Mouse (Mus musculus) frontal cortex, postnatal 25 days (tissue): ENCODE results near the gene Scand1.

Experiments used
- DNase-seq, 2 experiments: peaks; one replicate each; pipeline ENCODE4 v3.0.0; 2022; ENCODE audit warnings: low spot score in 2 of 2

Scand1 gene

DNA sequence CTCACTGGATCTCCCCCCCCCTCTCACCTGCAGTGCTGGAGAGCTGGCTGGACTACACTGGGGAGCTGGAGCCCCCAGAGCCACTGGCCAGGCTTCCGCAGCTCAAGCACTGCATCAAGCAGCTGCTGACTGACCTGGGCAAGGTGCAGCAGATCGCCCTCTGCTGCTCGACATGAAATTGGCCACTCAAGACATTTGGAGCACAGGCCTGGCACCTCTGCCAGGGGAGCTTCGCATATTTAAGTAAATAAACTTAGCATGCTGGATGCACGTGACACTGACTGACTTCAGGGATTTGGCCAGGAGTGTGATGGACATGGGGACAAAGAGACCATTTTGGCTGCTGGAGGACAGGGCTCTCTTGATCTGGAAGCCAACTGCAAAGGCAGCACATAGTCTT is 5.2 kb downstream of the Scand1 start:
- no peak for DNase-seq

DNA sequence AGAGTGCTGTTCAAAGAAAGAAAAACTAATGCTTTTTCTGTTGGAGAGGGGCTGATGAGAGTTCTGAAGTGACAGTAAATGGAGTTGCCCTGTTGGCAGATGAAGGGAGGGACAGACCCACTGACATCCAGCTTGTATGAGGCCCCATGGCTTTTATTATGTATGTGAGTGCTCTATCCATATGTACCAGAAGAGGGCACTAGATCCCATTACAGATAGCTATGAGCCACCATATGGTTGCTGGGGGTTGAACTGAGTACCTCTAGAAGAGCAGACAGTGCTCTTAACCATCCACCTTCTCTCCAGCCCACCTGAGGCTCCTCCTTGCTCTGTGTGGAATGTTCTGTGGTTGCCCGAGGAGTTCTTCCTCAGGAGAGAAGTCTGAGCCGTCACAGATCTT is 6.7 kb downstream of the Scand1 start:
- no peak for DNase-seq

DNA sequence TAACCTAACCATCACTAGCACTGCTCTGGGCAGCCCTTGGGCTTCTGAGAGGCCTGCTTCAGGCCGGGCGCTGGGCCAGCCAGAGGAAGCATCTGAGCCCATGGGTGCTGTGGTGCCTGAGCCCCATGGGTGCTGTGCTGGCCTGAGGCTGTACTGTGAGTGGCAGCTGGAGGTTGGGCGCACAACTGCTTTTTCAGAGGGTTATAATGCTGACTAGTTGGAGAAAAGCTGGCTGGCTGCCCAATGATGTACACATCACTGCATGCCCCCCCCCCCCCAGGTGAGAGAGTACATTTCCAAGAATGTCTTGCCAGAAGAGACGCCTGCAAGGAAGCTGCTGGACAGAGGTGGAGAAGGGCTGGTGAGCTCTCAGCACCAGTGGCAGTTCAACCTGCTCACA is 8.2 kb downstream of the Scand1 start:
- no peak for DNase-seq

DNA sequence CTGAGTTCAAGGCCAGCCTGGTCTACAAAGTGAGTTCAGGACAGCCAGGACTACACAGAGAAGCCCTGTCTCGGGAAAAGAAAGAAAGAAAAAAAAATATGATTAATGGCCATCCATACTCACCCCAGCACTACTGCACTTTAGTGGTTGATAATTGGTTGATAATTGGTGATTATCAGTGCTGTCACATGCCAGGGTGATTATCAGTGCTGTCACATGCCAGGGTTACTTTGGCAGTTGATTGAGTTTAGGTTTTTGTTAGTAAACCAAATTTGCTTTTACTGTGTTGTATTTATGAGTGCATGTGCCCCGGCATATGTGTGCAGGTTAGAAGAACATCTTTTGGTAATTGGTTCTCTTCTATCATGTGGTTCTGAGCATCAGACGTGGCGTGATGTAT is 10.4 kb downstream of the Scand1 start:
- no peak for DNase-seq

DNA sequence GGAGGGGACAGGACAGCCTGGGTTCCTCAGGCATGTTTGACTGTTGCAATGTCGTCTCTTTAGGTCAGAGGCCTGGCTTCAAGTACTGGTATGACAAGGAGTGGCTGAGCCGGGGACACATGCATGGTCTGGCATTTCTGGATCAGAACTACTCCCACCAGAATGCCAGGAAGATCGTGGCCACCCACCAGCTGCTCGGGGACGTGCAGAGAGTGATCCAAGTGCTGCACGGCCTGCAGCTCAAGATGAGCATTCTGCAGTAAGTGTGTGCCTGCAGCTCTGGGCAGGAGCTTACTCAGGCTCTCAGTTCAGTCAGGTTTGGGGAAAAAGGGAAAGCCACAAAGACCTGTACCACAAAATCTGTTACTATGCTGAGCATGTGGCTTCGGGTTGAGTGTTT is 14.0 kb downstream of the Scand1 start:
- DNase-seq = no peak

DNA sequence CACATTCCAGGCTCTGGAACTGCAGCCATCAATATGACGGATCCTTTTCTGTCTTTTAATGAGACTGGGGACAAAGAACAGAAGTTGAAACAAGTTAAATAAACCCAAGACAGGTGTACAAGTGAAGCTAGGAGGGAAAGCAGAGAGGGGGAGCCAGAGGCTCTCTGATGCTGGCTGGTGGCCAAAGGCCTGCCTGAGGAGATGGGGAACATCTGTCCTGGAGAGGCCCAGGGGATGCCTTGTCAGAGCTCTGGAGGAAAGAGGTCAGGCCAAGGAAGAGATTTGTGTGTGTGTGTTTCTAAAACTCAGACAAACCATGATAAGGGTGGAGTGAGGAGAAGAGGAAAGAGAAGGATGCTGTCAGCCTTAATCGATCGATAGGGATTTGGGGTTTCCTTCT is 14.9 kb downstream of the Scand1 start:
- no peak for DNase-seq

DNA sequence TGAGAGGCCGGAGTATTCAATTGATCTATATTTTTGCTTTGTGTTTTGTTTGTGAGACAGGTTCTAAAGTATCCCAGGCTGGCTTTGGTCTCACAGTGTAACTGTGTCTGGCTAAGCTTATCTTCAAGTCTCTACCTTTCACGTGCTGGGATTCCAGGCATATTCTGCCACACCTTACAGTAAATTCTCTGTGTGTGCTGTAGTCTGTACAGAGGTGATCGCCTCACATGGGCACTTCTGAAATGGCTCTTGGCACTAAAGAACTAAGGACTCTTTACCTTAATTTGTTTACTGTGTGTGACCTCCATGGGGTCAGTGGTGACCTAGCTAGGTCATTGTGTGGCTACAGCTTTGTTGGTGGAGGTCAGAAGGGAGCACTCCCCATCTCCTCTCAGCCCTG is 16.3 kb downstream of the Scand1 start:
- DNase-seq = no peak

DNA sequence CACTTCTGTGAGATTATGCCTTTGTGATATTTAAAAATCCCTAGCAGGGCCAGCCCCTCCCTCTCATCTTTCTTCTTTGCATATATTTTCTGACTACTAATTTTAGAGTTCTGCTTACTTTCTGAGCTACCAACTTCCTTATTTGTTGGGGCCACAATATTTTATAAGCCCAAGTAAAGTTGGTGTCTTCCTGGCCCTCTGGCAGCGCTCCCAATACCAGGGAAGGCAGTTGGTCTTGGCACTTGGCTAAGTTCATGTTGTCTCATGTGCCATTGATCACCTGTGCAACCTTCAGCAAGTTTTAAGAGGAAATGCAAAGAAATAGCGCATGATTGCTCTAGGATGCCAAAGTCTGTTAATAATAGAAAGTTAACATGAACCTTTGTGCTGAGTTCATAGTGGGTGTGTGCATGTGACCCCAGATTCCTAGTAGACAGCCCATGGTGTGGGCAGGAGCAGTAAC is 16.9 kb downstream of the Scand1 start:
- no peak for DNase-seq

DNA sequence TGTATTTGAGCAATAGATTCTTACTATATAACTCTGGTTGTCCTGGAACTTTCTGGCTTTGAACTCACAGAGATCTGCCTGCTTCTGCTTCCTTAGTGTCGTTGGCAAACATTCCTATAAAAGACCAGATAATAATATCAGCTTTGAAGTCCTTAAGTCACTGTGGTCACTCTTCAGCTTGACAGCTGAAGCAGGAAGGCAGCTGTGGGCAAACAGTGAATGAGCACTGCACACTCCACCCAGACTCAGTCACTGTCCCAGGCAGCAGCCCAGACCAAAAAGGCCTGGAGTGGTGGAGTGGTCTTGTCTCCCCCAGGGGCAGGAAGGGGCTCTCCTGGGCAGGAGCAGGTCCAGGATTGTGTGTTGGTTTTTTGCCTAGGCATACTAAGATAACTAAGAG is 20.5 kb downstream of the Scand1 start:
- DNase-seq = no peak

DNA sequence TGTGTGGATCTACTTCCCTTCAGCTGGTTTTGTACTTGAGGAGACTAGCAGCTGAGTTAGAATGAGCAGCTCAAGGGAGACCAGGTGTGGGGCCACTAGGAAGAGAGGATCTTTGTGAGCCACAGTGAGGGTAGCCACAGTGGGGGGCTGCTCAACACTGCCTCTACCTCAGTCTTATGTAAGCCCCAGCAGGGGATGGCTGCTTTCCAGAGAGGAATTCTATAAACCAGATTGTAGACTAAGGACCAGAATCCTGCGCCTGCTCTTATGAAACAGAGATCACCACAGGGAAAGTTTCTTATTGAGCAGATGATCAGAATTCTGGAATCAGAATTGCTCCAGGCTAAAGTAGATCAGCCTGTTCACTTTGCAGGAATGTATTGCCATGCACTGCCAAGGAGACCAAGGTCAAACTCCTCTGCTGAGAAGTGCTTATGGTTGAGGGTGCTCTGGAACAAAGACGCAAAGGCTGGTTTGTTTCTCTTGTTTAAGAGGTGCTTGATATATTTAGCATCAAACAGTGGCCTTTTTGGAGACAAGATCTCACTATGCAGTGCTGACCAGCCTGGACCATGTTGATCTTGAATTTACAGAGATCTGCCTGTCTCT is 22.8 kb downstream of the Scand1 start:
- no peak for DNase-seq

DNA sequence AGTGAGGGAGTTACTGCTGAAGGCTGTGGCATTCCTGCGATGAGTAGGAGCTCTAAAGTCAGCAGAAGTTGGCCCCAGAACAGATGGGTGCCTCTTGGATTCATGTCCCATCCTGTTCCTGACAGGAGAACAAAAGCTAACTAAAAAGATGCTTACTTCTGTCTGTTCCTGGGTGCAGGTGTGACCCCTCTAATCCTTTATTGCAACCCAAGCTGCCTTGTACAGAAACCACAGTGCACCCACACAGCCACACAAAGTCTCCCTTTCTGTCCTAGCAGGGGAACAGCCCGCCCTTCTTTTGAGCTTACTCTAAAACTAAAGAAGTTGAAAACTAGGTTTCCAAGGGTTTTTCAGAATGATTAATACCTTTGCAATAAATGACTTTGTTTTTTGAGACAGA is 24.3 kb downstream of the Scand1 start:
- no peak for DNase-seq

DNA sequence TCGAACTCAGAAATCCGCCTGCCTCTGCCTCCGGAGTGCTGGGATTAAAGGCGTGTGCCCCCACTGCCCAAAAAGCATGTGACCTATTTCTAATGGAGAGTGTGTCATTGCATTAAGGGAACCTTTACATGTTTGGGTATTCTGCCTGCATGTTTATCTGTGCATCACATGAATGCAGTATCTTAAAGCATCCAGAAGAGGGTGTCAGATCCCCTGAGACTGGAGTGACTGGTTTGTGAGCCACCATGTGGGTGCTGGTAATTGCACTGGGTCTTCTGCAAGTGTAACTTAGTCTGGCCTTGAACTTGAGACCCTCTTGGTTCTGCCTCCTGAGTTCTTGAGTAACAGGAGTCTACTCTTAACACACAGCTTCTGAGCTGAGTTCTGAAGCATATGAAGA is 25.8 kb downstream of the Scand1 start:
- DNase-seq = no peak

DNA sequence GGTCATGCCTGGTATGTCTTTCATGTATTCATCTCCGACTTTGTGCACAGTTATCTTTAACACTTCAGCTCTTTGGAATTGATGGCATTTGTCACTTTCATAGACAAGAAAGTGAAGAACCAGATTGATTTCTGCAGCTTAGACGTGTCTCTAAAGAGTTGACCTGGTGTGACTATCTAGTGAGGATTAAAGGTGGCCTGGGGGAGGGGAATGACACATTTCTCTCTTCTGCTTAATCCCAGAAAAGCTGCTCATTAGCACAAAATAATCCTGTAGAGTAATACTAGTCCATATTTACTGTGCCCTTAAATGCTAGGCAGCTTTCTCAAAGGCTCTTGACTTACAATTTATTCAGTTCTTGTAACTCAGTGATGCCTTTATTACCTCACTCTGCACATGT is 27.3 kb downstream of the Scand1 start:
- DNase-seq = no peak

DNA sequence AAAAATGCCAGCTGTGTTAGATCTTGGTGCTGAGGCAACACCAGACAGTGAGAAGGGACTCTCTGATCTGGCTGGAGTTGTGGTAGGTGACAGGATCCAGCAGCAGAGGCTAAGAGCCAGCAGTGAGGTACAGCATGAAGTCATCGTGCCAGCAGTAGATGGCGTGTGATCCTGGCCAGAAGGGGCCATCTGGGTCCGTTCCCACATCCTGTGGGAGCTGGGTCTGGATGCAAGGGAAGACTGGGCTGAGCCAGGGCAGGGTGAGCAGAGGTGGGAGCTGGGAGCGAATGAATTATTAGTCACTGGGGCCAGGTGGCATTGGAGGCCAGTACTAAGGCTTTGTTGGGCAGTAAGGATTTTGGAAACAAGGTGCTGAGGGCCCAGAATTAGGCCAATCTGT is 31.3 kb downstream of the Scand1 start:
- DNase-seq = no peak

DNA sequence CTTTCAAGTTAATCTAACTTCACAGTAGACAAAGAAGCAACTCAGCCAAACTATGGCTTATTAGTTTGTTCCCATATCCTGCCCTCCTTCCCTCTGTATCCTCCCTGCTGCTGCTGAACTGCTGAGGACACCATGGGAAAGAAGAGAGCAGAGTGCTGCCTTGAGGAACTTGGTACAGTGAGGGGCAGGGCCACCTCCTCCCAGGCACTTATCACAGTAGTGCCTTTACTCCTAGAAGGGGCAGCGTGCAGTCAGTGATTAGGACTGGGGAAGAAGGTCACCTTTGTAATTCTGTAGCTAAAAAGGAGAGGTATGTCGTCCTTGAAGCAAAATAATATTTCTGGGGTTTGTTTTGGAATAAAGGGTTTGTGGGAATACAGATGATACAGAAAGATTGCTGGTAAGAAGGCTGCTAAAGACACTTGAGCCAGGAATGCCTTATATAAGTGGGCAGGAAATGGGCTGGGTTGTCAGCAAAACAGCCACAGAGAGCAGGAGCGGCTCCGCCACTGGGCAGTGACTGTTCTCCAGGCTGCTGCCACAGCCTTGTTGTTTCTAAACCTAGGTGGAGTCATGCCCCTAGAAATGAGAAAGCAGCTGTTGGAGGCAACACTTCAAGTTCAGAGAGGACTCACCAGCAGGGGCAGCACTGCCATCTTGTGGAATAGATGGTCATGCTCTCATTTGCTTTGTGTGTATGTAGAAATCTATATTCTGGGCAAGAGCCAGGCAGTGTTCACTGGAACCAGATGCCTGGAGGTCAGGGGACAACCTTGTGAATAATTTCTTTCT is 34.1 kb downstream of the Scand1 start:
- DNase-seq = peak; percentile 67 to 69

DNA sequence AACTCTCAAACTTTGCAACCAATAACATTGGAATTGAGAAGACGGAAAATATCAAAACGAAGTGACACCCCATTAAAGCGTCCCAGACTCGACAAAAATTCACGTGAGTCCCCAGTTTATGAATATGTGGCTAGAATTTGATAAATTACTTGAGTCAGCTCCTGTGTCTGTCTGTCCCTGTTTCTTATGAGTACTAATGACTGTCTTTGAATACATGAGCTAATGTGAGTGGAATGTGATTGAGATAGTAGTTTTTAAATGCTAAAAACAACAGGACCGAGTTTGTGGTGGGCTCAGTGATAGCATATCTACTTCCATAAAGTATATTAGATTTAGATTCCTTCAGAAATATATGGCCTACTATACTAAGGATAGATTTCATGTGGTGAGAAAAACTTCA is 40.0 kb downstream of the Scand1 start:
- DNase-seq = no peak

DNA sequence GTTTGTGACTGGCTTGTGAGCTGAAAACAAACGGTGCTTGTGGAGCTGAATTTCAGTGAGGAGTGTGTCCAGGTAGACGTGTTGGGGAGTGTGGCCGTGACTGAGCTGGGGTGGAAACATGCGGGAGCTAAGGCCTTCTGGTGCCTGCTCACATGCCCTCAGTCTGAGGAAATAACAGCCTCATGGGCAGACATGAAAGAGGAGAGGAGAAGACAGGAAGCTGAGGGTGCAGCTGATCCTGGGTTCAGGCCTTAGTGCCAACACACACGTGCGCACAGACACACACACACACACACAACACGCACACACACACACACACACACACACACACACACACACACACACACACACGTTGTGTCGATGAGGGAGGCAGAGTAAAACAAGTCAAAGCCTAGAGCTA is 44.9 kb downstream of the Scand1 start:
- DNase-seq = no peak

DNA sequence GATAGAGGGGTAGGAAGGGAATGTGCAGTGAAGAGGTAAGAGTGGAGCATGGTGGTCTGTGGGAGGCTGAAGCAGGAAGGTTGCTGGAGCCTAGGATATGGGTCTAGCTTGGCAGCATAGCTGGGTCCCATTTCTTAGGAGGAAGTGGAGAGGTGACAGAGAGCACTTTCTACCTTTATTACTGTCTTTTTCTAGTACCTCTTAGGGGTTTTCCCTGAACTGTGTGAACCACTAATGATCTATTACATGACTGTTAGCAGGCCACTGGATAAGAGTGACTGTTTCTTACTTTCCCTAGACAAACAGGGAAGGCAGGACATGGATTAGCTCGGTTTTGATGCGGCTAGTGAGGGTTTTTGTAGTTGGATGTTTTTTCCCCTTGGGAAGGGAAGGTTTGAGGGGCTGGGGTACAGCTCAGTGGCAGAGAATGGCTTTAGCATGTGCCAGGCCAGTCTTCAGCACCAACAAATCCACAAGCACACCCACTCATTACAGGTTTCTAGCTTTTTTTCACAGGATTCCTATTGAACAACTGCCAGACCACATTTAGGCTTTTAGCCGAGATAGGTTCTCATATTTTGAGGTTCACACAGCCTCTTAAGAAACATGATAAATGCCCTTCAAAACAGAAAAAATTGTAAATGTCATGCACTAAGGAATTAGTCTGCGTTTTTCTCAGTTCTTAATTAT is 49.2 kb downstream of the Scand1 start:
- no peak for DNase-seq
